Mouse (Mus musculus) neural tube, embryonic 13.5 days (tissue): Measurements from ENCODE around the gene Nfyc. TPM values are rescaled to one million over a fixed set of nuclear protein-coding genes. Genes with fewer than 3 reads are reported as not detected.

ENCODE experiments used
- ATAC-seq: fragments of 200-750 bp; cut with Nextera tagmentation; 2 replicates; pipeline ENCODE4 v1.8.0; 2017; ENCODE audit warnings: low read depth, mild to moderate bottlenecking, moderate TSS enrichment, moderate library complexity
- H3K27ac ChIP-seq: fragments of 300-500 bp; sonication (generic); replicated peaks from 2 replicates; pipeline ENCODE4 v1.5.1; 2015; ENCODE audit warnings: moderate library complexity, mild to moderate bottlenecking, inconsistent platforms
- H3K27me3 ChIP-seq: fragments of 300-500 bp; sonication (generic); 2 replicates; pipeline ENCODE4 v1.6.1; 2015; ENCODE audit warnings: mild to moderate bottlenecking, inconsistent platforms
- H3K36me3 ChIP-seq: fragments of 300-500 bp; sonication (generic); 2 replicates; pipeline ENCODE4 v1.6.1; 2015; ENCODE audit warnings: mild to moderate bottlenecking, inconsistent platforms
- H3K4me1 ChIP-seq: fragments of 300-500 bp; sonication (generic); replicated peaks from 2 replicates; pipeline ENCODE4 v1.6.1; 2015; ENCODE audit warnings: inconsistent platforms
- H3K4me2 ChIP-seq: fragments of 300-500 bp; sonication (generic); 2 replicates; pipeline ENCODE4 v1.6.1; 2015; ENCODE audit warnings: inconsistent platforms, mild to moderate bottlenecking, moderate library complexity
- H3K4me3 ChIP-seq: fragments of 300-500 bp; sonication (generic); 2 replicates; pipeline ENCODE4 v1.5.1; 2015; ENCODE audit warnings: mild to moderate bottlenecking, inconsistent platforms
- H3K9ac ChIP-seq: fragments of 300-500 bp; sonication (generic); 2 replicates; pipeline ENCODE4 v1.6.1; 2015; ENCODE audit warnings: moderate library complexity, mild to moderate bottlenecking, inconsistent platforms
- H3K9me3 ChIP-seq: fragments of 300-500 bp; sonication (generic); 2 replicates; pipeline ENCODE4 v1.6.1; 2016; ENCODE audit warnings: inconsistent platforms
- WGBS: fragments of 180-500 bp; shearing (Covaris S2); methylation state at CpG from one replicate; pipeline ENCODE4 v1.1.7; 2015; 5-methylcytosine and 5-hydroxymethylcytosine counted together
- polyA plus RNA-seq: library from polyadenylated mRNA; unstranded; fragments of >200 nt; fragmentation: Nextera tagmentation; extraction: Ambion mirVana; gene quantifications from 2 replicates; pipeline ENCODE4 v1.2.1, GENCODE M21; 2015

Nfyc gene
- polyA plus RNA-seq, 1 experiment from 2014 or later: 86.6 TPM

DNA sequence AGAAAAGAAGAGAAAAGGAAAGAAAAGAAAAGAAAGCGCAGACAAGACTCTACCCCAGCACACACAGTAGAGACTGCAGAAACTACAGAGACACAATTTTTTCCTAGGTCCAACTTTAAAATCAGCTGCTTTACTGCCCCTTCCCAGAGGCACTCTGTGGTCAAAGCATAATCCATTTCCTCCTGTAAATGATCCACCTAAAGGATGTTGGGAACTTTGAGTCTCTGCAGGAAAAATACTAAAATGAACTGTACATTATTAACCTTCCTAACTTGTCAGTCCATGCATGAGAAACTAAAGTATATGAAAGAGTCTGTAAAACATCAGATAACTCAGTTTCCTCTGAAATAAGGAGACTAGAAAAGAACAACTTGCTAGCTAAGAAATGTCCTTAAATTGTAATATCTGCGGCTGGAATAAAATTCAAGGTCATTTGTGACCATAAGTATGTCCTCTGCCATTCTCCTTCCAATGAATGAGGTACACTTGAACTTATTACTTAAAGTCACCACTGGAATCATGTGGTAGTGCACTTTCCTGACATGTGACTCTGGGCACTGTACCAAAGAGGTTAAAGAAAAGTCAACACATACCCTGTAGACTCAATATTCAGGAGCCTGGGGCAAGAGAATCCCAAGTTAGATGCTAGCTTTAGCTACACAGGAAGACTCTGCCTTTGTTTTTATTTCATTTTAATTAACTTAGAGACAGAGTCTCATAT is 9.0 kb downstream of the Nfyc start:
- Histone ChIP-seq H3K27ac (no peak overlapping the region), H3K4me2 (no peak overlapping the region), H3K4me3 (no peak overlapping the region), H3K9me3 (no peaks in the 10 kb centered on the region), H3K9ac (no peak overlapping the region), H3K4me1 (peaks cover 40% of the 10 kb centered on the region), H3K27me3 (no peaks in the 10 kb centered on the region), H3K36me3 (no peaks in the 10 kb centered on the region)
- ATAC-seq: no peak
- WGBS: 88% methylated on average over 2 of the region's 2 CpGs

GRCm38 (mm10) chr4:120819871-120820270 is 11.5 kb downstream of the Nfyc start:
- H3K9me3 ChIP-seq: no peaks in the 10 kb centered on the region
- H3K4me1 ChIP-seq: peaks cover 50% of the 10 kb centered on the region
- no peak overlapping the region for H3K27ac ChIP-seq
- no peak overlapping the region for H3K4me2 ChIP-seq
- no peak for ATAC-seq
- H3K27me3 ChIP-seq: no peaks in the 10 kb centered on the region
- H3K9ac ChIP-seq: no peak overlapping the region
- H3K36me3 ChIP-seq: no peaks in the 10 kb centered on the region
- WGBS: 97% methylated on average over 2 of the region's 2 CpGs
- H3K4me3 ChIP-seq: no peak overlapping the region

DNA sequence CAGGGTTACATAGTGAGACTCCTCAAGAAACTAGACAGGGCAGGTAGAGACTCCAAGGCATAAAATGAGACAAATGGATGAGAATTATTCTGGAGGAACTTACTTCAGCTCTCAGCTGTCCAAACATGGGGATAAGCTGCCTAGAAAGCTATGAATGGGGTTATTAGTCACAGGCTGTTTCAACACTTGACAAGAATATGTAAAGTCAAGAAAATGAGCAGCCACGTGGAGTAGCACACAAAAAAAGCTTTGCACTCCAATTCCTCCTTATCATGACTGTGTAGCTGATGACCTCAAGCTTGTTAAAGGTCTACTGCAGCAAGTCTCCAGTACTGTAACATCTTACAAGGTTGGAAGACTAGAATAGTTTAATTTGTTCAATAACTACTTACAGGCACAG is 12.1 kb downstream of the Nfyc start:
- no peak overlapping the region for H3K4me2 ChIP-seq
- 61% methylated on average over 1 of the region's 1 CpGs for WGBS
- H3K27me3 ChIP-seq: no peaks in the 10 kb centered on the region
- H3K9ac ChIP-seq: no peak overlapping the region
- no peak overlapping the region for H3K27ac ChIP-seq
- no peaks in the 10 kb centered on the region for H3K36me3 ChIP-seq
- H3K4me3 ChIP-seq: no peak overlapping the region
- no peak for ATAC-seq
- peaks cover 51% of the 10 kb centered on the region for H3K4me1 ChIP-seq
- no peaks in the 10 kb centered on the region for H3K9me3 ChIP-seq

- 77% methylated on average over 2 of the region's 2 CpGs for WGBS
- Histone ChIP-seq H3K27ac (no peak overlapping the region), H3K4me1 (peaks cover 50% of the 10 kb centered on the region), H3K36me3 (no peaks in the 10 kb centered on the region), H3K9me3 (no peaks in the 10 kb centered on the region), H3K9ac (no peak overlapping the region), H3K4me3 (no peak overlapping the region), H3K27me3 (no peaks in the 10 kb centered on the region), H3K4me2 (no peak overlapping the region)
- ATAC-seq: no peak
These were observed 13.4 kb downstream of the Nfyc start for GRCm38 (mm10) chr4:120817951-120818350.

GRCm38 (mm10) chr4:120817002-120817774 is 14.2 kb downstream of the Nfyc start:
- H3K27ac ChIP-seq: peak overlapping the region; percentile 49; the same call in 1 of the 2 replicates

DNA sequence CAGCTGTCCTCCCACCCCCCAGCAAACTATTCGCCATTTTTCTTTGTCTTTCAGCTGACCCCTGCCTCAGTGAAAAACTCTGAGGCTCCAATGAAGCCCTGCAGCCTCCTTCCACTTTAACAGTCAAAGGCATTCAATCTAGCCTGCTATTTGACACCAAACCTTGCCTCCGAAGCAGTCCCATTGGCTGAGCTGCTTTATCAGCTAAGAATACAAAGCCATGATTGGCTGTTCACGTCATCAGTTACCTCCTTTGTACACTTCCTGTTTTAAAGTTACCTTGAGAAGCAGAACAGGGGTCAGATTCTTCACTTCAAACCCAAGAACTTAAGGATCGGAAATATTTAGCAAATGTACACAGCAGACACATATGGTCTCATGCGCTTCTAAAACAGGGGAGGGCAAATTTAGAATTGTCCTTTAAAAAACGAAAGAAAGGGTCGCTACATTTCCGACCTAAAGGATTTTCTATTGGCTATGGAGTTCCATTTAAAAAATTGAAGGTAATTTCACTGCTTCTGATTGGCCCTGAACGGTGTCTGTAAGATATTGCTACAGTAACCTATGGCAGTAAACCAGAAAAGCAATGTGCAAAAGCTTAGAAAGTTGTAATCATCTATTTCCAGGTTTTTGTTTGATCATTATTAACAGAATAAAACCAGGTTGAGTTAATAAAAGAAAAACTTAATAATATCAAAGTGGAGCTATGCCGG is 15.6 kb downstream of the Nfyc start:
- peak overlapping the region; percentile 79 for H3K9ac ChIP-seq
- ATAC-seq: peak; percentile 98
- H3K4me3 ChIP-seq: peak overlapping the region; percentile 58
- H3K27me3 ChIP-seq: no peaks in the 10 kb centered on the region
- peak overlapping the region; percentile 74 for H3K4me2 ChIP-seq
- peak overlapping the region; percentile 81 for H3K27ac ChIP-seq
- WGBS: 9% methylated on average over 10 of the region's 10 CpGs
- no peaks in the 10 kb centered on the region for H3K36me3 ChIP-seq
- H3K9me3 ChIP-seq: no peaks in the 10 kb centered on the region
- H3K4me1 ChIP-seq: peaks cover 53% of the 10 kb centered on the region

More at GRCm38 (mm10) chr4:120817002-120817774, 14.2 kb downstream of the Nfyc start:
- no peak for ATAC-seq
- Histone ChIP-seq H3K4me1 (peaks cover 50% of the 10 kb centered on the region), H3K36me3 (no peaks in the 10 kb centered on the region), H3K4me3 (no peak overlapping the region), H3K27me3 (no peaks in the 10 kb centered on the region), H3K9me3 (no peaks in the 10 kb centered on the region), H3K4me2 (no peak overlapping the region), H3K9ac (0 out of 2 replicates have a peak overlapping the region, but pooled peaks have one; percentile 31)
- WGBS: 40% methylated on average over 3 of the region's 3 CpGs

GRCm38 (mm10) chr4:120815163-120815562 is 16.2 kb downstream of the Nfyc start:
- Histone ChIP-seq H3K36me3 (no peaks in the 10 kb centered on the region), H3K27me3 (no peaks in the 10 kb centered on the region), H3K4me1 (peaks cover 53% of the 10 kb centered on the region), H3K9ac (peak overlapping the region; percentile 79), H3K9me3 (no peaks in the 10 kb centered on the region), H3K4me2 (peak overlapping the region; percentile 74), H3K4me3 (peak overlapping the region; percentile 58), H3K27ac (peak overlapping the region; percentile 81)
- ATAC-seq: peak; percentile 6; the same call in 1 of the 2 replicates
- WGBS: 13% methylated on average over 4 of the region's 4 CpGs

GRCm38 (mm10) chr4:120814171-120814570 is 17.2 kb downstream of the Nfyc start:
- Histone ChIP-seq H3K27ac (no peak overlapping the region), H3K4me1 (peaks cover 60% of the 10 kb centered on the region), H3K4me3 (peak overlapping the region; percentile 58), H3K36me3 (no peaks in the 10 kb centered on the region), H3K27me3 (no peaks in the 10 kb centered on the region), H3K9ac (peak overlapping the region; percentile 79), H3K4me2 (peak overlapping the region; percentile 74), H3K9me3 (no peaks in the 10 kb centered on the region)
- 65% methylated on average over 4 of the region's 4 CpGs for WGBS
- ATAC-seq: no peak

- peaks cover 60% of the 10 kb centered on the region for H3K4me1 ChIP-seq
These were observed 17.6 kb downstream of the Nfyc start for GRCm38 (mm10) chr4:120813762-120814161.

GRCm38 (mm10) chr4:120805816-120806215 is 25.6 kb downstream of the Nfyc start:
- peaks cover 7% of the 10 kb centered on the region; the same call in 1 of the 2 replicates for H3K4me1 ChIP-seq
- H3K27me3 ChIP-seq: no peaks in the 10 kb centered on the region
- H3K4me2 ChIP-seq: no peak overlapping the region
- H3K4me3 ChIP-seq: no peak overlapping the region
- no peak for ATAC-seq
- no peaks in the 10 kb centered on the region for H3K9me3 ChIP-seq
- H3K9ac ChIP-seq: no peak overlapping the region
- no peak overlapping the region for H3K27ac ChIP-seq
- no peaks in the 10 kb centered on the region for H3K36me3 ChIP-seq

More at GRCm38 (mm10) chr4:120813762-120814161, 17.6 kb downstream of the Nfyc start:
- H3K4me2 ChIP-seq: peak overlapping the region; percentile 74
- no peak for ATAC-seq
- no peaks in the 10 kb centered on the region for H3K36me3 ChIP-seq
- peak overlapping the region; percentile 79 for H3K9ac ChIP-seq
- H3K27me3 ChIP-seq: no peaks in the 10 kb centered on the region
- WGBS: 52% methylated on average over 1 of the region's 1 CpGs
- H3K9me3 ChIP-seq: no peaks in the 10 kb centered on the region
- H3K4me3 ChIP-seq: peak overlapping the region; percentile 58
- H3K27ac ChIP-seq: no peak overlapping the region

DNA sequence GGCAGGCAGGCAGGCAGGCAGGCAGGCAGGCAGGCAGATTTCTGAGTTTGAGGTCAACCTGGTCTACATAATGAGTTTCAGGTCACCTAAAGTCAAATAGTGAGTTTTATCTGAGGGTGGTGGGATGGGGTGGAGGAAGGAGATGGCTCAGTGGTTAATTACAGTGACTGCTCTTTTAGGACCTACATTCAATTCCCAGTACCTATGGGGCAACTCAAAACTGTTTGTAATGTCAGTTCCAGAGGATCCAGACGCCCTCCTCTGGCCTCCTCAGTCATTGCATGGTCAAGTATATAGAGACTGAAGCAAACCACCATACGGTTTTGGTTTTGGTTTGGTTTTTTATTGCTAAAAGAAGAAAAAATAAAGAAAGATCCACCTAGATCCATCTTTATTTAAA is 29.9 kb downstream of the Nfyc start:
- no peaks in the 10 kb centered on the region for H3K9me3 ChIP-seq
- H3K9ac ChIP-seq: no peak overlapping the region
- 32% methylated on average over 2 of the region's 2 CpGs for WGBS
- H3K36me3 ChIP-seq: no peaks in the 10 kb centered on the region
- H3K4me3 ChIP-seq: no peak overlapping the region
- no peak overlapping the region for H3K27ac ChIP-seq
- no peaks in the 10 kb centered on the region; the same call in 1 of the 2 replicates for H3K4me1 ChIP-seq
- H3K27me3 ChIP-seq: no peaks in the 10 kb centered on the region
- no peak overlapping the region for H3K4me2 ChIP-seq
- ATAC-seq: no peak

DNA sequence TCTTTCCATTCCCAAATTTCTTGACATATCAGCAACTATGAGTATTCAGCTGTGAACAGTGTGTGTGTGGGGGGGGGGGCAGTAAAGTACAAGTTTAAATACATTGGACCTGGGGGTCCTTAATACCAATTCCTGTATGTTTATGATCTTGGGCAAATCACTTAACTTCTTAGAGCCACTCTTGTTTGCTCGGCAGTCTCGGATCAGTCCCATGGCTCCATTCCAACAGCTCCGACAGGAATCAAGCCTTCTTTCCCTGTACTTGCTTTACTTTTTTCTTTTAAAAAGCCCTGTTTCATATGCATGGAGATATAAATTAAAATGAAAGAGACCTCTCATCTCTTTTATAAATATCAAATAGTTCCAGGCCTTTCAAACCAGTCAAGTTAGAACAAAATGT is 30.7 kb downstream of the Nfyc start:
- Histone ChIP-seq H3K4me1 (peaks cover 1% of the 10 kb centered on the region; the same call in 1 of the 2 replicates), H3K36me3 (no peaks in the 10 kb centered on the region), H3K4me3 (no peak overlapping the region), H3K27me3 (no peaks in the 10 kb centered on the region), H3K4me2 (no peak overlapping the region), H3K27ac (no peak overlapping the region), H3K9me3 (no peaks in the 10 kb centered on the region), H3K9ac (no peak overlapping the region)
- WGBS: 61% methylated on average over 3 of the region's 3 CpGs
- ATAC-seq: no peak
